Mouse (Mus musculus): Measurements from ENCODE around the gene Atxn7l1.

DNA sequence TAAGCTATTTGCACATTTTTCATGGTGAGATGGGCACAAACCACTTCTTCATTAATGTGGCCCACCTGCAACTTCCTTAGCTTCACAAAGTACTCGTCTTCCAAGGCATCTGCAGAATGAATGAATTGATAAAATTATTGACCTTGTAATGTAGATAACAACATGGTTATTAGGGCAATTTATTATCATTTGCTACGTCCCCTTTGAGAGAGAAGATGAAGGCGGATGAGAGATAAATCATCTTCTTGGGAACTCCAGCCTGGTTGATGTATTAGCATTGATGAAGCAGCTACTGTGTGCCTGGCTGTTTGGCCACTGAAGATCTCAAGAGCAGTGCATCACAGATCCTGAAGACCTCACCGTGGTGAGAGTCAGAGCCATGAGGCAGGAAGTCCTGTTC, 63.4 kb downstream of the Atxn7l1 start:
- TF ChIP-seq CTCF (IDR thresholded peaks at IDR 0.05; ENCODE audit: borderline replicate concordance, control insufficient read depth, extremely low read depth, insufficient read depth, low read length, poor library complexity) (no peak), POLR2A (IDR thresholded peaks at IDR 0.05; ENCODE audit: control insufficient read depth, extremely low read depth, insufficient read depth, low read length, poor library complexity) (no peak)
